Mouse (Mus musculus): Measurements from ENCODE around the gene Spata5.
A peak's percentile ranks its signal among the peaks of the same experiment; 100 is the strongest.

Gene Spata5

DNA sequence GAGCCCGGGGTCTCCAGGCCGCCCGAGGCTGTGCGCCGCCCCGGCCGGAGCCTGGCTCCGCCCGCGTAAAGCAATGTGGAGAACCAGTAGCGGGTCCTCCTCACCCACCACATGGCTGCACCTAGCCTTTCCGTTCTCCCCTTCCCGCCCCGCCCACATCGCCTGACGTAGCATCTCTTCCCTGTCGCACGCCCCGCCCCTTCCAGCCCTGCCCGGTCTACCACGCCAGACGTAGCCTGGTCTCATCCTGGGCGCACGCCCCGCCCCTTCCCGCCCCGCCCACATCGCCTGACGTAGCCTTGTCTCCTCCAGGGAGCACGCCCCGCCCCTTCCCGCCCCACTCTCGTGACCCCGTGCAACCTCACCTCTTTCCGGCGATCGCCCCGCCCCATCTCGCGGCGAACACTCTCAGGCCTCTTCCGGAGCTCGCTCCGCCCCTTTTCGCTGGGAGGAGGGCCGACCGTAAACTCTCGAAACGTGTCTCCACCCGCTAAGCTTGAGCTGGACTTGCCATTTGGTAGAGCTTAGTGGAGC is at the start of gene Spata5:
Spata5 (plus strand) TSS at position 439 of the 534 bp plus-strand sequence.
- DNase-seq (ENCODE audit: extremely low spot score): peak; percentile 100

DNA sequence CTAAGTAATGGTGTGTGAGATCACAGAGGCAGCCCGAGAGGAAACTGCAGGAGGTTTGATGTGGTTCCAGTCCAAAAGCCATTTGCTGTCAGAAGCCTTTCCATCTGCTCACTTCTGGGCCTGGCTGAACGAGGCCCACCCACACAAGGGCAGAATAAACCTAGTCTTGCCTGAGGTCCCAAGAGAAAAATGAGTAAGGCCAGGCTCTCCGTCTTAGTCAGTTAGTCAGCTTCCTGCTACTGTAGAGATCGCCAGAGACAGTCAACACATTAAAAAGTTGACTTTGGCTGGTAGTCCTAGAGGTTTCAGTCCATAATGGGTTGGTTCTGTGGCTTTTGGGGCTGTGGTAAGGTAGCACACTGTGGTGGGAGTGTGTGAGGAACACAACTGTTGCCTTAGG is 49.3 kb upstream of the Spata5 start:
- DNase-seq (ENCODE audit: extremely low spot score): no peak

DNA sequence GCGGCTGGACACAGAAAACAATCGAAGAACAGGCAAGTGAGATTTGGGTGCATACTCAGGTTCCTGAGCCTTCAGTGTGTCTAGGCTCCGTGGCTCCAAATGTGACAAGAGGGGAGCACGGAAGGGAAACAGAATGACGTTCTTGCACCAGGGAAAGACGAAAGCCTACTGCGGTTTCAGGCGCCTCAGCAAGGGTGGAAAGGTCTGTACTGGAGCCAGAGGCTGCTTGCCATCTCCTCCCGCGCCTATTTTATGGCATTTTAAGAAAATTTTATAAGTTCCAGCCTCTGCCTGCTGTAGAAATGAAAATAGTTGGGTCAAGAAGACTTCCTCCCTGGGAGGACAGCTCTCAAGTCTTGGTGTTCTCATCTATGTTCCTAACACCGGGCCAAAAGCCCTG is 46.0 kb upstream of the Spata5 start:
- no peak for DNase-seq (ENCODE audit: extremely low spot score)

DNA sequence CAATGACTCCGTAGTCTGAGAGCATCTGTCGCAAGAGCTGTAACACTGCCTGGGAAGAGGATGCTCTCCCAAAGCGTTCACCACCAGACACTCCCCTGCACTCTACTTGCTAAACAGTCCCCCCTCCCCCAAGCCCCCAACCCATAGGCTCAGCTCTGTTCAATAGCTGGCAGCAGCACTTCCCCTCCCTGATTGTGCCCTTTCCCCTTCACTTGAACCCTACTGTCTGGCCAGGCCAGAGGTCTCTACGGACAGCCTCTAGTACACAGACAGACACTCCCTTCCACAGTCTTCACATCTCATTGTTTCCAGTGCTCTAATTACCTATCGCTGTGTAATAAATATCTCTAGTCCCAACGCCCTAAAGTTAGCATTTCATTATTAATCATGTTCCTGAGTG is 41.8 kb upstream of the Spata5 start:
- no peak for DNase-seq (ENCODE audit: extremely low spot score)

DNA sequence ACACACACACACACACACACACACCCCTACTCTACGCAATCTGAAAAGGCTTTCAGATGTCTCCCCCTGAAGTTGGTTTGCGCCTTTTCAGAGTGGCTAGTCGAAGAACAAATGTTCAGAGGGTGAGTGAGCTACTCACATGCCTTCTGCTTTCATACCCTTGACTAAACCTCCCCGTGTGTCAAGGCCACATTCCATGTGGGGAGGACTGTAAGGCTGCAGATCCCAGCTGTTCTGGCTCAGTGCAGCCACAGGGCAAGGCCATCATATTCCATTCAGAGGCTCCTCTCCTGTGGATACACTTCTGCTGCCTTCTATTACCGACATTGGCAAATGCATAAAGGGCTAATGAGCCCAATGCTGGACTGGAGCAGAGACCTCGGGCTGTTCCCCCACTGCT is 41.3 kb upstream of the Spata5 start:
- DNase-seq (ENCODE audit: extremely low spot score): no peak

DNA sequence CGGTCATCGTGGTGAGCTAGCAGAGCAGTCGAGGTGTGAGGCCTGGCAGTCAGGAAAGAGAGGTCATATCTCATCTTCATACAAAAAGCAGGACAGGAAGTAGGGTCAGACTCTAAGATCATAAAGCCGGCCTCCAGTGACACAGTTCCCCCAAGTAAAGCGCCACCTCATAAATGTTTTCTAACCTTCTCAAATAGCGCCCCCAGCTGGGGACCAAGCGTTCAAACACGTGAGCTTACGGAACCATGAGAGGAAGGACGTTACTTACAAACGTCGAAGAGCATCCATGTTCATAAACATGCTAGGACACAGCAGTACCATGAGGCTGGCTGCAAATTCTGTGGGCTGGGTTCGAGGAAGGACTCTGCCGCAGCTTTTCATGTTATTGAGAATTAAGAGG is 40.5 kb upstream of the Spata5 start:
- no peak for DNase-seq (ENCODE audit: extremely low spot score)

DNA sequence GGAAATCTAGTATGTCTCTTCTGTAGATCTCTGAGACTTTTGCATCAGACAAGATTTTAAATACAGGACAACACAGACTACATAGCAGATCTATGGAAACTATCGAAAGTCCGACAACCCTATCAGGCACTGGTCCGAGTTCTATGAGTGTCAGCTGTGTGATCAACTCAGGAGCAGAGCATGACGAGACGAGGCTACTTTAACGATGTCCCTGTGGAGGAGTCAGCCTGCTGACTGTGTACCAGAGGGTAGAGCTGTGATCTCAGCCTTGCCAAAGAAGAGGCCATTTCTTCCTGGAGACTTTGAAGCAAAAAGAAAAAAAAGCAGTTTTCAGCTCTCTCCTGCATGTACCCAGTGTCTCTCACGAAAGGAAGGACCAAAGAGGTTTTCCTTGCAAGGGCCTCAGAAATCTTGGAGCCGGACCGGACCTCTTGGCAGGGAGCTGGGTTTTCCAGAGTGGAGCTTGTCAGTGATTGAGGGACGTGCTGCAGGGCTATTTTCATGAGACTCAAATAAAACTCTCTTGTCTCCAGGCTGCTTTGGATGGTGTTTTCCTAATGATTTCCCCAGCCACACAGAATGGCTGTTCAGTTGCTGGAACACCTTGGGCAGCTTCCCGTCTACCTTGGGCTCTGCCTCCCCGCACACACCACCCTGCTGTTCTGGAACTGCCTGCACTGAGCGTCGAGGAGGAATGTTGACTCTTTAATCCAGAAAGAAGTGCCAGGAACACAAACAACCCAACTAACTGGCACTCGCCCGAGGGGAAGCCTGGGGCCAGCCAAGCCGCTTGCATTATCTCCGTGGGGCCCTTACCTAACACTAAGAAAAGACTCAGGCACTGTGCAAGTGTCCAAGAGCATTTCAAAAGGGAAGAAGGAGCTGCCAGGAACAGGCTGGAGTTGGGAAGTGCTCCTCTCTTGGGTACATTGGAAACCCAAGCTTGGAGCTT is 39.5 kb upstream of the Spata5 start:
- DNase-seq (ENCODE audit: extremely low spot score): no peak

DNA sequence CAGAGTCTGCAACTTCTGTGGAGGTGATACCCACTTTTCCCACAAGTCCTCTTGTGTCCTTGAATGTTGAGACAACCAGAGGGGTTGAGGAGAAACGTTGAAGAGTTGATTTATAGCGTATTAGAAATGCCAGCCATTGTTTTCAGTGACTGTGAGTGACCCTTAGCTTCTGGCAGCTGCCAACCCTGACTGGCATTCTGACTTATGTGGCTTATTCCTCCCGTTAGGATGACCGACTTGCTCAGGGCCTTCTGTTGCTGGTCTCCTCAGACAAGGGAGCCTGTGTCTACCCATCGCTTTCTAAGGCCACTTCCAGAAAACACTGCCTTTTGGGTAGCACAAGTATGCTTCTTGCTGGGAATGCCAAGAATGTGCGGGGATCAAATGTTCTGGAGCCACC is 38.2 kb upstream of the Spata5 start:
- no peak for DNase-seq (ENCODE audit: extremely low spot score)

DNA sequence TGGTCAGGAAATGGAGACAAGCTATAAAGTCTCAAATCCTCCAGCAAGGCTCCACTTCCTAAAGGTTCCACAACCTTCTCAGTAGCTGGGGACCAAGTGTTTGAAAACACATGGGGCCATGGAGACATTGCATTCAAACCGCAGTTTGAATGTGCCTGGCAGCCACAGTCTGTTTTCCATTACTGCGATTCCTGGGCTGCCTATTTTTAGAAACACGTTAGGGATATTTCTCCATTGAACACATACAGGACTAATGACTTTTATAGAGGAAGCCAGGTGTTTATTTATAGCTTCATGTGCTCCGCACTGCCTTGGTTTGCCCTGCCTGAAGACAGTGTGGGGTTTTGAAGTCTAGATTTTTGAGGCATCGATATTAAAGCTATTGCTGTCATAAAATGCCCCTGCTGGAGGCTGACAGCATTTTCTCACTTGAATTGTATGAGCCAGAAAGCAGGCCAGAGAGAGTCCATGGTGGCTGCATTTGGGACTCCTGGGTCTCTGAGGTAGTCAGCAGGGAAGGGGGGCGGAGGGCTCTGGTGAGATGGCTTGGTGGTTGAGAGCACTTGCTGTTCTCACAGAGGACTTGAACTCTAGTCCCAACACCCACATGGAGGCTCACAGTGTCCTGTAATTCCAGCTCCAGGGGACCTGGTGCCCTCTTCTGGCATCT is 36.5 kb upstream of the Spata5 start:
- no peak for DNase-seq (ENCODE audit: extremely low spot score)

DNA sequence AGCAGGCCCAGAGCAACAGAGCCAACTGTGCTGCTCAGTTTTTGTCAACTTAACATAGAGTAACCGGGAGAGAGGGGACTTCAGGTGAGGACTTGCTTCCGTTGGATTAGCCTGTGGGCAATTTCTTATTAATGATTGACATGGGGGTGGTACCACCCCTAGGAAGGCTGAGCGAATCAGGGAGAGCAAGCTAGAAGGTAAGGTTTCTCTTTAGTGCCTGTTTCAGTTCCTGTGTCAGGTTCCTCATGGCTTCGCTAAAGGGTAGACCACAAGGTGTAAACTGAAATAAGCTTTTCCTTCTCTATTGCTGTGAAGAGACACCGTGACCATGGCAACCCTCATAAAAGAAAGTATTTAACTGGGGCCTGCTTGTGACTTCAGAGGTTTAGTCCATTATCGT is 32.4 kb upstream of the Spata5 start:
- DNase-seq (ENCODE audit: extremely low spot score): no peak

DNA sequence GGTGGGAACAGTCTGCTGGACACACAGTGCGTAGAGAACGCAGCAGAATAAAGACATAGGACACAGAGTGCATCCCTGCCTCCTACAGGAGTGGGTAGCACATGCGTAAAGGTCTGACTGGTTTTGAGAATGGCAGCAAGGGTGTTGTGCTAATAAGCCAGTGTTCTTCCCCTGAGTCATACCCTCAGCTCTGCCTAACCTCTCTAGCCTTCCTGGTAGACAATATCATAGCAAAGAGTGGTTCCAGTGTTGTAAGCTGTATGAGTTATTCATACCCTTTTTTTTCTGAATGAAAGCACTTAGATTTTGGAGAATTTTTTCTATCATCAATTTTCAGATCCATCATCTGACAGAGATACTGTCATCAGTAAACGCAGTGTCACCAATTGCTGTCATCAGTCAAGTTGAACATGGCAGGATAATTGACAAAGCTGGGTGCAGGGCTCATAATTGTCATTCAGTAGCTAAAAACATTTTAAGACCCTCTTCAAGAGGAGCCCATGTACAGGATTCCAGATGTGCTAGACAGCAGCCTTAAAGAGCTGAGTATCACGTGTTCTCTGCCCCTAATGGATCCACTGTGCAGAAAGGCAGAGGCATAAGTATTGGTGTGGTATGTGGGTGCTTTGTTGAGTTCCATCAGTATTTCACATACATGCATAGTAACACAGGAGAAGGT is 22.6 kb upstream of the Spata5 start:
- no peak for DNase-seq (ENCODE audit: extremely low spot score)

DNA sequence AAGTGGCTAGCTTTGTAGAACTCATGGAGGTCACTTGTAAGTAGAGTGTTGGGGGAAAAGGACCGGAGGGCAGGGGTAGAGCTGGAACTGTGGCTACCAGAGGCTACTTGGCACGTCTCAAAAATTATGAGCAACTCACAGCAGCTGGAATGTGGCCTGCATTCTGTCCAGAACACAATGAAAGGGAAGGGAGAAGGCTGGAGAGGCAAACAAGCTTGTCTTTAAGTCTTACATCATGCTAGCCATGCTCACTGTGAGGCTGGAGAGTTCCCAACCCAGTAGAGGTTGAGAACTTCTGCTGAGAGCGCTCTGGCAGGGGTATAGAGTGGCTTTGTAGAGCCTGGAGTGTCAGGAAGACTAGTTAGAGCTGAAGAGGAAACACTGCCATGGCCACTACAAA is 22.1 kb upstream of the Spata5 start:
- DNase-seq (ENCODE audit: extremely low spot score): no peak

DNA sequence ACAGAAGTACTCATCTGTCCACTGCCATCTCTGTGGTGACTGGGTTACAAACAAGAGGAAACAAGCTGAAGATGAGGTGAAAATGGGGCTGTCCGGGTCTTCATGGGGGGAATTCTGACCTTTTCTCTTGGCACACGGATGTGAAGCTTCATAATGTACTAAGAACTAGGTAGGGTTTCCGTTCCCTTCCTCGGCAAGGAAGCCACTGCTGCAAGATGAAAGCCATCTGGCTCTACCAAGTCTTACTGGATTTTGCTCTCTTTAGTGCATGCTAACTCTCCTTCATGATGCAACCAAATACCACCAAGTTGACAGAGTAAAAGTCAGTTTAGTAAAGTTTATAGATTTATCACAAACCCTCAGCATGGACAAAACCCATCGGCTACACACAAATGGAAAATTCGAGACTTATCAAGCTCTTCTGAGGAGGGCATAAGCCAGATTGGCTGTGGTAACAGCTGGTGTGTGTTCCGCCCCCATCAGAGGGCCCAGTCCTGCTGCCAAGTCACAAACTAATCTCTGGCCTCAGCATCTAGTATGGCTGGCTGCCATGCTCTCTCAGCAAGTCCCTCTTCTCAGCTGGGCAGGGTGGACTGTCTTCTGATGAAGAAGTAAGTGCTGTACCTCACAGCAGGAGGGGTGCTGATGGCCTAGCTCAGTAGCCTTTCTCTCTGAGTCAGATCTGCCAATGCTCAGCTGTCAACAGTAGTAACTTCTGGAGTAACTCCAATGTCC is 20.9 kb upstream of the Spata5 start:
- no peak for DNase-seq (ENCODE audit: extremely low spot score)

DNA sequence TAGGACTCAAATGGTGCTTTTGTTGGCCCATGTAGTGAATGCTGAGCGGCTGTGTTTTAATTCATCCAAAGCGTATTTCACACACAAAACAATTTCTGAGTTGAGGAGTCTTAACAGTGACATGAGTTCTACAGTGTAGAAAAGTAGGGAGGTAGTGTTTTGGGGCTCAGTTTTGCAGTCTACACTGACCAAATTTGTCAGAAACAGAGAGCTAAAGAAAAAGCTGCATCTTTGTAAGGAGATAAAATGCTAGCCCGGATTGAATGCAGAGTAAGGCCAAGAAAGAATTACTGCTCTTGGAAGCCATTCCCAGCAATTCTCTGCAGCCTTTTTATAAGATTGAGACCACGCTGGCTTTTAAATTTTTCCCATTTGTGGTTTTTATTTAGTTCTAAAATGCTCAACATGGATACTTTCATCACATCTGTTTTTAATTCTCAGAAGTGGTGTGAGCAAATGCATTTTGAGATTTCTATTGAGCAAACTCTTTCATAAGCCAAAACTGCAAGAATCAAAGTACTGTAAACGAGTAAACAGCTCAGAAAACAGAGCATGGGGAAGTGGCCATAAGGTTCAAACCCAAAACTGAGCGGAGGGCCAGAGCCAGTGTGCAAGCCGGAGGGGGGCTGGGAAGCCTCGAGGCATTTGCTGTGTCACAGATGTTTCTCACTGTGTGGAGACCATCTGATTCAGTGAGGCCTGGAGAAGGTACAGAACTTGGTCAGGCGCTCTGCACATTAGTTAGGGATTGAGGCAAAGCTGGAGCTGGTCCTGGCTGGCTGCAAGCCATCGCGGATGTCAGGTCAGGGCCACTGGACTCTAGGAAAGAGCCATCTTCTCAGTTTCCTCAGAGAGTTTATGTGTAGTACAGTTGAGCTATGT is 17.7 kb upstream of the Spata5 start:
- DNase-seq (ENCODE audit: extremely low spot score): no peak

DNA sequence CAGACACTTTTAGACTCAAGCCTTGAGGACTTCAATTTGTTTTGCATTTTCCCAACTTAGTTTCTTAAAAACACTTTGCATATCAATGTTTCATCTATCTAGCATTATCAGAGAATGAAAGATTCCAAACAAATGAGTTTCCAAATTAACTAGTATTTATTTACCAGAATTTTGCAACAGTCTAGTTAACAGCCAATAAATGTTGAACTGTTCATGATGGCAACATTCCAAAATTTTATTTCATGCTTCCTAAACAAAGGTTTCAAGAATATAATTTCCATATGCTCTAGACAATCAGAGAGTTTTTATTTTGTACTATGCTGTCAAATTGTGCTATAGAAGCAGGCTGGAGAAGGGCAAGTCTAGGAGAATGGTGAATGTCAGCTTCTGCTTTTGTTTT is 12.1 kb upstream of the Spata5 start:
- no peak for DNase-seq (ENCODE audit: extremely low spot score)

DNA sequence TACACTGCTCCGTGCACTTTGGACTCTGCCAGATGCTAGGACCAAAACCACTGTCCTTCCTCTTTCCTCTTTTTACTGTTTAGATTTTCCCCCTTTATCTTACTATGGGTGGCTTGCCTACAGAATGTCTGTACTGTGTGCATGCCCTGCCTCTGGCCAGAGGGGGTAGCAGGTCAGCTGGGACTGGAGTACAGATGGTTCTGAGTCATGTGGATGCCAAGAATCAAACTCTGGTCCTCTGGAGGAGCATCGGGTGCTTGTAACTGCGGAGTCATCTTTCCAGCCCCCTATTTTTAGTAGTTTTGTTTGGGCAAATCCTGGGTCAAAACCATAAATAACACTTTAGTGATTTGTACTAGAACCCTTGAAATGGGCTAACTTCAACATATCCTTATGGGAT is 6.2 kb upstream of the Spata5 start:
- no peak for DNase-seq (ENCODE audit: extremely low spot score)

DNA sequence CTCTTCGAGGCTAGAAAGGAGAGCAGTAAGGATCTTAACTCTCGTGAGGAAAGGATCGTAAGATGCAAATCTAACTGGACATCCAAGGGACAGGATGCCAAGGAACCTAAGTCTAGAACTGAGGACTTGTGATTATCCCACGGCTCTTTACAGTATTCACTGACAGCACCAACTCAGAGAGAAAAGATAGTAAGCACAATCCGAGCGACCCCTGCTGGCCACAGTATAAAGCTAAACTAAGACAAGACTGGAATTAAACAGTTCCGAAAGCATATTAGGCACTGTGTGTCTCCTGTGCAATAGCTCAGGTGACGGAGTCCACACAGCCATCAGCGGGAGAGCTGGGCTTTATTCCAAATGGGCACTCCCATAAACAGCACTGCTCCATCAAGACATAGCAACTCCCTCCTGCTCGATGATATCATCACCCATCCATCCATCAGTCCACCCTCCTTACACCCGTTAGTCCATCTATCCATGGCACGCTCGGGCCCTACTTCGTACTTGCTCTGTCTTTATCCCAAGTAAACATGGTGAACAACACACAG is 5.2 kb upstream of the Spata5 start:
- DNase-seq (ENCODE audit: extremely low spot score): peak; percentile 61

DNA sequence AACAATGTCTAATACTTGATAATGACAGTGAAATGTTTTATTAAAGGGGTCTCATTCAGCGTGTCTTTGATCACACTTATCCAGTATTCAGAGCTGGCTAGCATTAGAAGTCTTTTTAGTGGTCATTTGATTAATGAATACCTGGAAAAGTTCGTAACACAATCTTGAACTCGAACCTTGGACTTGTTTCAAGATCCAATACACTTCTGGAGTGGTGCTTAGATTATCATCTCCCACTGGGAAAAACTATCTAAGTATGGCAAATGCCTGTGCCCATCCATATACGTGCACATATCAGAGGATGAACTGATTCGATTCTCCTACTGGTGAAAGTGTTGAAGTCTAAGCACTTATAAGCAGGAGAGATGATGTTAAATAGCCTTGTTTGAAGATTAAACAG is 1.4 kb upstream of the Spata5 start:
- DNase-seq (ENCODE audit: extremely low spot score): no peak

DNA sequence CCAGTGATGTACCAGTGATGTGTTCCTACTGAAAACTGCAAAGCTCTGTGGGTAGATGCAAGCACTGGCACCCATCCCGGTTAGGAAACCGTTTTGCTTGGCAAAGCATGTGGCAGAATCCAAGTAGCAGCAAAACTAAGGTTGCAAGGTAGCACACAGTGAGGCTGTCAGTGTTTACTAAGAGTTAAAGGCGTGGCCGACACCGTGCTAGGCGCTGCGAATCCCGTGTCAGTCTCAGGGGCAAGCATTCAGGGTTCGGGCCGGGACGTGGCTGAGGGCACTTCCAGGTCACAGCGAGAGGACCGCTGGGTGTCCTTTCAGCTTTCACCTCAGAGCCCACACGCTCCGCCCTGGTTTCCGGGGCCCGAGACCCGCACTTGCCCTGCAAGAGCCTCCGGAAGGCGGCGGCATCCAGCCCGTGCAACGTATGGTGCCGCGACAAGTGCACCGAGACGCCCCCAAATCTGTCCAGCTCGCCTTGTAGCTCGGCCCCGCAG is 687 bp upstream of the Spata5 start:
- DNase-seq (ENCODE audit: extremely low spot score): no peak

DNA sequence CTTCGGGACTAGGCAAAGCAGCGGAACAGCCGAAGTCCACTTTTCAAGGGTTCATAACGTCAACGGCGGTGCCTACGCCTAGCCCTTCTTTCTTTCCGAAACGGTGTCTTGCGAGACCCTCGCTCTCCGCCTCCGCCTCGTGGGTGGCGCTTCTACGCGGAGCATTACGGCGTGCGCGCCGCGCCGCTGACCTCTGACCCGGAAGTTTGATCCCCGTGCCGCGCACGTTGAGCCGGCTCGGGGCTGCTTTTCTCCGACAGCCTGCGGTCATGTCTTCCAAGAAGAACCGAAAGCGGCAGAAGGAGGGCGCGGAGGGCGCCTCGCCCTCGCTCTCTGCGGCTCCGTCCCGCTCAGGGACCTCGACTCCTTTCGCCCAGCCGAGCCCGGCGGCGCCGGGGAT is 376 bp downstream of the Spata5 start, which contains the start of gene Nudt6:
Nudt6 (minus strand) TSS at position 140 of the 400 bp plus-strand sequence.
- peak; percentile 94 for DNase-seq (ENCODE audit: extremely low spot score)
